Mouse (Mus musculus): ENCODE measurements at regions not wholly inside any gene's neighbourhood (a gene's known extent, or its start where the extent isn't known, plus 50 kb on each side); places are given as distances from the start of the nearest gene placed in this dataset.

- Histone ChIP-seq H3K9me3 (replicated peaks; ENCODE audit: control insufficient read depth, low read length) (no peaks in the 10 kb centered on the region), H3K4me1 (ENCODE audit: control insufficient read depth, insufficient read depth, low read length) (no peaks in the 10 kb centered on the region), H3K4me2 (ENCODE audit: low read depth, low read length) (no peak overlapping the region), H3K27ac (ENCODE audit: low read length) (no peak overlapping the region), H3K36me3 (ENCODE audit: control insufficient read depth, insufficient read depth) (no peaks in the 10 kb centered on the region), H3K9ac (ENCODE audit: low read length) (no peak overlapping the region), H3K27me3 (ENCODE audit: control insufficient read depth, insufficient read depth, low read length) (no peaks in the 10 kb centered on the region), H3K4me3 (ENCODE audit: low read length) (no peak overlapping the region)
- ATAC-seq (replicated peaks; ENCODE audit: extremely low read depth, insufficient read depth, low FRiP score) = no peak
- 73% methylated on average over 7 of the region's 7 CpGs for WGBS
Observed at GRCm38 (mm10) chr1:76427439-76427838, 881.4 kb downstream of the Slc4a3 start.

- 83% methylated on average over 6 of the region's 6 CpGs for WGBS
- ATAC-seq (replicated peaks; ENCODE audit: extremely low read depth, insufficient read depth, low FRiP score) = no peak
- no peaks in the 10 kb centered on the region for H3K36me3 ChIP-seq (ENCODE audit: control insufficient read depth, insufficient read depth)
- no peak overlapping the region for H3K4me3 ChIP-seq (ENCODE audit: low read length)
- H3K27ac ChIP-seq (ENCODE audit: low read length) = no peak overlapping the region
- no peak overlapping the region for H3K9ac ChIP-seq (ENCODE audit: low read length)
- no peaks in the 10 kb centered on the region for H3K27me3 ChIP-seq (ENCODE audit: control insufficient read depth, insufficient read depth, low read length)
- no peaks in the 10 kb centered on the region for H3K9me3 ChIP-seq (replicated peaks; ENCODE audit: control insufficient read depth, low read length)
- no peaks in the 10 kb centered on the region for H3K4me1 ChIP-seq (ENCODE audit: control insufficient read depth, insufficient read depth, low read length)
- H3K4me2 ChIP-seq (ENCODE audit: low read depth, low read length) = no peak overlapping the region
Observed at GRCm38 (mm10) chr1:76430041-76430610, 884.1 kb downstream of the Slc4a3 start.

- Histone ChIP-seq H3K27ac (ENCODE audit: low read length) (no peak overlapping the region), H3K4me1 (ENCODE audit: control insufficient read depth, insufficient read depth, low read length) (no peaks in the 10 kb centered on the region), H3K27me3 (ENCODE audit: control insufficient read depth, insufficient read depth, low read length) (no peaks in the 10 kb centered on the region), H3K9ac (ENCODE audit: low read length) (no peak overlapping the region), H3K36me3 (ENCODE audit: control insufficient read depth, insufficient read depth) (no peaks in the 10 kb centered on the region), H3K4me3 (ENCODE audit: low read length) (no peak overlapping the region), H3K4me2 (ENCODE audit: low read depth, low read length) (no peak overlapping the region), H3K9me3 (replicated peaks; ENCODE audit: control insufficient read depth, low read length) (no peaks in the 10 kb centered on the region)
- 57% methylated on average over 6 of the region's 6 CpGs for WGBS
- no peak for ATAC-seq (replicated peaks; ENCODE audit: extremely low read depth, insufficient read depth, low FRiP score)
Observed at GRCm38 (mm10) chr1:76433481-76433941, 887.4 kb downstream of the Slc4a3 start.

GRCm38 (mm10) chr1:76450539-76451214, 904.6 kb downstream of the Slc4a3 start:
- no peaks in the 10 kb centered on the region for H3K9me3 ChIP-seq (replicated peaks; ENCODE audit: control insufficient read depth, low read length)
- H3K27me3 ChIP-seq (ENCODE audit: control insufficient read depth, insufficient read depth, low read length) = no peaks in the 10 kb centered on the region
- WGBS = 34% methylated on average over 10 of the region's 10 CpGs
- no peak overlapping the region for H3K4me3 ChIP-seq (ENCODE audit: low read length)
- peak overlapping the region; percentile 30 for H3K27ac ChIP-seq (ENCODE audit: low read length)
- H3K4me1 ChIP-seq (ENCODE audit: control insufficient read depth, insufficient read depth, low read length) = no peaks in the 10 kb centered on the region
- peak; percentile 58; the same call in 1 of the 2 replicates for ATAC-seq (replicated peaks; ENCODE audit: extremely low read depth, insufficient read depth, low FRiP score)
- no peak overlapping the region for H3K9ac ChIP-seq (ENCODE audit: low read length)
- H3K4me2 ChIP-seq (ENCODE audit: low read depth, low read length) = peak overlapping the region; percentile 41; the same call in 1 of the 2 replicates
- no peaks in the 10 kb centered on the region for H3K36me3 ChIP-seq (ENCODE audit: control insufficient read depth, insufficient read depth)

- H3K9me3 ChIP-seq (replicated peaks; ENCODE audit: control insufficient read depth, low read length) = no peaks in the 10 kb centered on the region
- 78% methylated on average over 7 of the region's 7 CpGs for WGBS
- no peak for ATAC-seq (replicated peaks; ENCODE audit: extremely low read depth, insufficient read depth, low FRiP score)
Observed at GRCm38 (mm10) chr1:76453160-76453710, 907.2 kb downstream of the Slc4a3 start.

GRCm38 (mm10) chr1:76466562-76466961, 920.5 kb downstream of the Slc4a3 start:
- H3K9me3 ChIP-seq (replicated peaks; ENCODE audit: control insufficient read depth, low read length) = no peaks in the 10 kb centered on the region
- no peak overlapping the region for H3K27ac ChIP-seq (ENCODE audit: low read length)
- H3K4me2 ChIP-seq (ENCODE audit: low read depth, low read length) = no peak overlapping the region
- no peaks in the 10 kb centered on the region for H3K27me3 ChIP-seq (ENCODE audit: control insufficient read depth, insufficient read depth, low read length)
- no peak overlapping the region for H3K9ac ChIP-seq (ENCODE audit: low read length)
- H3K4me1 ChIP-seq (ENCODE audit: control insufficient read depth, insufficient read depth, low read length) = no peaks in the 10 kb centered on the region
- ATAC-seq (replicated peaks; ENCODE audit: extremely low read depth, insufficient read depth, low FRiP score) = no peak
- H3K4me3 ChIP-seq (ENCODE audit: low read length) = no peak overlapping the region
- H3K36me3 ChIP-seq (ENCODE audit: control insufficient read depth, insufficient read depth) = no peaks in the 10 kb centered on the region
- 72% methylated on average over 2 of the region's 2 CpGs for WGBS

More at GRCm38 (mm10) chr1:76453160-76453710, 907.2 kb downstream of the Slc4a3 start:
- no peak overlapping the region for H3K9ac ChIP-seq (ENCODE audit: low read length)
- no peak overlapping the region for H3K4me2 ChIP-seq (ENCODE audit: low read depth, low read length)
- no peak overlapping the region for H3K27ac ChIP-seq (ENCODE audit: low read length)
- no peak overlapping the region for H3K4me3 ChIP-seq (ENCODE audit: low read length)
- 0 out of 2 replicates have a peak, but pooled peaks cover 2% of the 10 kb centered on the region for H3K4me1 ChIP-seq (ENCODE audit: control insufficient read depth, insufficient read depth, low read length)
- H3K36me3 ChIP-seq (ENCODE audit: control insufficient read depth, insufficient read depth) = no peaks in the 10 kb centered on the region
- no peaks in the 10 kb centered on the region for H3K27me3 ChIP-seq (ENCODE audit: control insufficient read depth, insufficient read depth, low read length)

GRCm38 (mm10) chr1:76484193-76484592, 938.1 kb downstream of the Slc4a3 start:
- H3K4me1 ChIP-seq (ENCODE audit: control insufficient read depth, insufficient read depth, low read length) = peaks cover 1% of the 10 kb centered on the region
- no peak overlapping the region for H3K9ac ChIP-seq (ENCODE audit: low read length)
- no peaks in the 10 kb centered on the region for H3K36me3 ChIP-seq (ENCODE audit: control insufficient read depth, insufficient read depth)
- no peaks in the 10 kb centered on the region for H3K9me3 ChIP-seq (replicated peaks; ENCODE audit: control insufficient read depth, low read length)
- no peak overlapping the region for H3K27ac ChIP-seq (ENCODE audit: low read length)
- no peak overlapping the region for H3K4me2 ChIP-seq (ENCODE audit: low read depth, low read length)
- no peak overlapping the region for H3K4me3 ChIP-seq (ENCODE audit: low read length)
- ATAC-seq (replicated peaks; ENCODE audit: extremely low read depth, insufficient read depth, low FRiP score) = no peak
- no peaks in the 10 kb centered on the region for H3K27me3 ChIP-seq (ENCODE audit: control insufficient read depth, insufficient read depth, low read length)
- 81% methylated on average over 4 of the region's 4 CpGs for WGBS

GRCm38 (mm10) chr1:76487481-76487880, 941.4 kb downstream of the Slc4a3 start:
- Histone ChIP-seq H3K36me3 (ENCODE audit: control insufficient read depth, insufficient read depth) (no peaks in the 10 kb centered on the region), H3K4me3 (ENCODE audit: low read length) (no peak overlapping the region), H3K27me3 (ENCODE audit: control insufficient read depth, insufficient read depth, low read length) (no peaks in the 10 kb centered on the region), H3K4me2 (ENCODE audit: low read depth, low read length) (no peak overlapping the region), H3K4me1 (ENCODE audit: control insufficient read depth, insufficient read depth, low read length) (peaks cover 18% of the 10 kb centered on the region), H3K27ac (ENCODE audit: low read length) (no peak overlapping the region), H3K9me3 (replicated peaks; ENCODE audit: control insufficient read depth, low read length) (no peaks in the 10 kb centered on the region), H3K9ac (ENCODE audit: low read length) (no peak overlapping the region)
- WGBS = 90% methylated on average over 4 of the region's 4 CpGs
- no peak for ATAC-seq (replicated peaks; ENCODE audit: extremely low read depth, insufficient read depth, low FRiP score)
